Mouse (Mus musculus) heart, embryonic 15.5 days (tissue): Measurements from ENCODE around the gene S1pr1. TPM values are rescaled to one million over a fixed set of nuclear protein-coding genes. Genes with fewer than 3 reads are reported as not detected.

Experiments used
- ATAC-seq: fragments of 200-750 bp; cut with Nextera tagmentation; replicated peaks from 2 replicates; pipeline ENCODE4 v1.8.0; 2017; ENCODE audit warnings: low read depth, moderate TSS enrichment; ENCODE audit not compliant: insufficient number of reproducible peaks, insufficient read depth, low FRiP score
- H3K27ac ChIP-seq: fragments of 300-500 bp; sonication (generic); 2 replicates; pipeline ENCODE4 v1.5.1; 2015; ENCODE audit warnings: mild to moderate bottlenecking, inconsistent platforms
- H3K27me3 ChIP-seq: fragments of 300-500 bp; sonication (generic); 2 replicates; pipeline ENCODE4 v1.6.1; 2015; ENCODE audit warnings: inconsistent platforms
- H3K36me3 ChIP-seq: fragments of 300-500 bp; sonication (generic); 2 replicates; pipeline ENCODE4 v1.6.1; 2015; ENCODE audit warnings: mild to moderate bottlenecking, inconsistent platforms
- H3K4me1 ChIP-seq: fragments of 300-500 bp; sonication (generic); replicated peaks from 2 replicates; pipeline ENCODE4 v1.6.1; 2015; ENCODE audit warnings: inconsistent platforms
- H3K4me2 ChIP-seq: fragments of 300-500 bp; sonication (generic); 2 replicates; pipeline ENCODE4 v1.6.1; 2015; ENCODE audit warnings: inconsistent platforms, mild to moderate bottlenecking, moderate library complexity
- H3K4me3 ChIP-seq: fragments of 300-500 bp; sonication (generic); 2 replicates; pipeline ENCODE4 v1.5.1; 2015; ENCODE audit warnings: mild to moderate bottlenecking, inconsistent platforms
- H3K9ac ChIP-seq: fragments of 300-500 bp; sonication (generic); 2 replicates; pipeline ENCODE4 v1.6.1; 2015; ENCODE audit warnings: mild to moderate bottlenecking, inconsistent platforms
- H3K9me3 ChIP-seq: fragments of 300-500 bp; sonication (generic); replicated peaks from 2 replicates; pipeline ENCODE4 v1.6.1; 2016; ENCODE audit warnings: inconsistent platforms
- WGBS: fragments of 180-500 bp; shearing (Covaris S2); methylation state at CpG from one replicate; pipeline ENCODE4 v1.1.7; 2015; ENCODE audit warnings: mixed read lengths; 5-methylcytosine and 5-hydroxymethylcytosine counted together
- polyA plus RNA-seq: library from polyadenylated mRNA; unstranded; fragments of >200 nt; fragmentation: Nextera tagmentation; extraction: Ambion mirVana; gene quantifications from 2 replicates; pipeline ENCODE4 v1.2.1, GENCODE M21; 2015

Gene S1pr1
- polyA plus RNA-seq, 1 experiment from 2014 or later = 85.4 TPM

DNA sequence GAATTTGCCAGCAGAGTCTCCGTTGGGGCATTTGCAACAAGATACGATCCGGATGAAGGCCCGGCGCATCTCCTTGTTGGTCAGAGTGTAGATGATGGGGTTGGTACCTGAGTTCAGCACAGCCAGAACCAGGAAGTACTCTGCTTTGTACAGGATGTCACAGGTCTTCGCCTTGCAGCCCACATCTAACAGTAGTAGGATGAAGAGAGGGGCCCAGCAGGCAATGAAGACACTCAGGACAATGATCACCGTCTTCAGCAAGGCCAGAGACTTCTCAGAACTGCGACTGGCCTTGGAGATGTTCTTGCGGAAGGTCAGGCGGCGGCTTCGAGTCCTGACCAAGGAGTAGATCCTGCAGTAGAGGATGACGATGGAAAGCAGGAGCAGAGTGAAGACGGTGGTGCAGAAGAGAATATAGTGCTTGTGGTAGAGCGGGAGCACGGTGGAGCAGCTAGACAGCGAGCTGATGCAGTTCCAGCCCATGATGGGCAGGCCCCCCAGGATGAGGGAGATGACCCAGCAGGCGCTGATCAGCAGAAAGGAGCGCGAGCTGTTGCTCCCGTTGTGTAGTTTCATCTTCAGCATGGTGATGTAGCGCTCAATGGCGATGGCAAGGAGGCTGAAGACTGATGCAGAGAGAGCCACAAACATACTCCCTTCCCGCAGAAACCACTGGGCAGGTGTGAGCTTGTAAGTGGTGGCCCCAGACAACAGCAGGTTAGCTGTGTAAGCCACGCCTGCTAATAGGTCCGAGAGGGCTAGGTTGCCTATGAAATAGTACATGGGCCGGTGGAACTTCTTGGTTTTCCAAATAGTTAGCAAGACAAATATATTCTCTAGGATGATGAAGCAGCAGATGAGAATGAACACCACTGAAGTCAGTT is 2.7 kb downstream of the S1pr1 start:
- Histone ChIP-seq H3K9ac (peak overlapping the region; percentile 73), H3K36me3 (peaks cover 14% of the 10 kb centered on the region; the same call in 1 of the 2 replicates), H3K9me3 (no peaks in the 10 kb centered on the region), H3K4me2 (peak overlapping the region; percentile 64), H3K27me3 (no peaks in the 10 kb centered on the region), H3K4me3 (peak overlapping the region; percentile 79), H3K4me1 (peaks cover 50% of the 10 kb centered on the region), H3K27ac (peak overlapping the region; percentile 94)
- no peak for ATAC-seq
- WGBS = 73% methylated on average over 27 of the region's 27 CpGs

DNA sequence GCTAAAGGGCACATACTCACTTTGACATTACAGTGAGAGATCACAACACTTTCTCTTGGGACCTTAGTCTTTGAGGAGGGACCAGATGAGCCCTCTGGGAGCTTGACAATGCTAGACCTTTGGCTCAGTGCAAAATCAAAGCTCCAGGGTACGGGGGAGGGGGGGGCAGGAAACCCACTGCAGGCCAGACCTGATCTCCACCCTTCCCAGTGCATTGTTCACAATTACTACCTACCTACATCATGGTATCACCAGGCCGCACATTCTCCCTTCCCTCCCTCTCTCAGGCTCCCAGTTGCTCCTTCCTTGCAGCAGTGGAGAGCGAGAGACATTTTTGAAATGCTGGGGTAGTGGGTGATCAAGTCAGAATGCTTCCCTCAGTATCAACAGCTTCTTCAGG is 3.5 kb downstream of the S1pr1 start:
- peak overlapping the region; percentile 64 for H3K4me2 ChIP-seq
- peaks cover 17% of the 10 kb centered on the region; the same call in 1 of the 2 replicates for H3K36me3 ChIP-seq
- peak overlapping the region; percentile 94 for H3K27ac ChIP-seq
- ATAC-seq = no peak
- peaks cover 44% of the 10 kb centered on the region for H3K4me1 ChIP-seq
- H3K4me3 ChIP-seq = peak overlapping the region; percentile 79
- WGBS = 59% methylated on average over 3 of the region's 3 CpGs
- no peaks in the 10 kb centered on the region for H3K27me3 ChIP-seq
- H3K9ac ChIP-seq = peak overlapping the region; percentile 73
- H3K9me3 ChIP-seq = no peaks in the 10 kb centered on the region

DNA sequence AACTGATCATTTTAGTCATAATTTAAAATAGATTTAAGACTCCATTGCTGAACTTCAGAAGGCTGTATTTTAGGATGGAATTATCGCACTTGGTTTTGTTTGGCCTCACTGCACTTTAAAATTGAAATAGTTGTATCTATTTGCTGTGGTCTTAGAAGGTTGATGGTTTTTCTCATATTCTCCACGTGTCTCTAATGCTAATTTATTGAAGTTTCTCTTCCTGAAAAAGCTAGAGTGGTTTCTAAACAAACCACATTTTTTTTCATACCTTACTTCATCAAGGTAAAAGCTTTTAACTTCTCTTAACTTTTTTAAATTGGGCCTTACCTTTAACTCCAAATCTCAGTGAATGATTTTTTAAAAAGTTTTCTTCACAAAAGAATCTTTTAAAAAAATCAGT is 4.8 kb downstream of the S1pr1 start:
- Histone ChIP-seq H3K9me3 (no peaks in the 10 kb centered on the region), H3K36me3 (peaks cover 17% of the 10 kb centered on the region; the same call in 1 of the 2 replicates), H3K4me1 (peaks cover 37% of the 10 kb centered on the region), H3K27ac (peak overlapping the region; percentile 64; the same call in 1 of the 2 replicates), H3K4me3 (no peak overlapping the region), H3K4me2 (peak overlapping the region; percentile 11), H3K9ac (no peak overlapping the region), H3K27me3 (no peaks in the 10 kb centered on the region)
- WGBS = 69% methylated on average over 2 of the region's 2 CpGs
- no peak for ATAC-seq

DNA sequence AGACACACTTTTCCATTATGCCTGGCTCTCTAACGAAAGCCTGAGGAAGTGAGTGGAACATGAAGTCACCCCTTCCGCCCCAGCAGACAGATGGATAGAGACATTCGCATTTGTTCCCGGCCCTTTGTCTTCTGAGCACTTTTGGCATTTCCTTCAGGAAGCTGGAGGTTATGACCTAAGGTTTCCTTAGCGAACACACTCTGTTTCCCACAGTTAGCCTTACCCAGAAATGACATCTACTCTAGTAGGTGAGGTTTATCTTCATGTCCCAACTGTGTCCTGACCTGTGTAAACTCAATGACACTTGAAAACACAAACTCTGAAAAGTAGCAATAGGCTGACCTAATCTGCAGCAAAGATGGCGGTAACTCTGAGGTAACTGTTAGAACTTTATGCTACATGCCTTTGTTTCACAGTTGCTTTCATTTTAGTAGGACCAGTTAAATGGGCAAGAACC is 5.7 kb downstream of the S1pr1 start:
- Histone ChIP-seq H3K4me2 (peak overlapping the region; percentile 11), H3K9me3 (no peaks in the 10 kb centered on the region), H3K4me3 (peak overlapping the region; percentile 2), H3K9ac (no peak overlapping the region), H3K36me3 (peaks cover 20% of the 10 kb centered on the region; the same call in 1 of the 2 replicates), H3K27me3 (no peaks in the 10 kb centered on the region), H3K27ac (peak overlapping the region; percentile 64), H3K4me1 (peaks cover 37% of the 10 kb centered on the region)
- WGBS = 53% methylated on average over 6 of the region's 6 CpGs
- peak; percentile 42; the same call in 1 of the 2 replicates for ATAC-seq

DNA sequence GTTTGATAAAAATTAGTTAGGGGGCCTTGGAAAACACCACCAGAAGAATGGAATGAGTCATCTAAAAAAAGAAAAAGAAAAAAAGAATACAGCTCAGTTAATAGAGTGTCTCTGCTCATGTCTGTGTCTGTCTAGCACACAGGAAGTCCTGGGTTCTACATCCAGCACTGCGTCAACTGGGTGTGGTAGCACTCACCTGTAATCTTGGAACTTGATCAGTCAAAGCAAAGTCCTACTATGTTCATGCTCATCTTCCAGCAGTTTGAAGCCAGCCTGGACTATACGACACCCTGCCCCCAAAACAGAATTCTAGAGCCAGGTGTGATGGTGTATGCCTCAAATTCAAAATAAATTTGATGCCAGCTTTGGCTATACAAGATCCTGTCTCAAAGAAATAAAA is 8.1 kb downstream of the S1pr1 start:
- Histone ChIP-seq H3K4me2 (no peak overlapping the region), H3K9ac (no peak overlapping the region), H3K9me3 (no peaks in the 10 kb centered on the region), H3K4me3 (no peak overlapping the region), H3K27me3 (no peaks in the 10 kb centered on the region), H3K27ac (no peak overlapping the region), H3K4me1 (peaks cover 27% of the 10 kb centered on the region), H3K36me3 (peaks cover 18% of the 10 kb centered on the region; the same call in 1 of the 2 replicates)
- no peak for ATAC-seq
- WGBS = 87% methylated on average over 2 of the region's 2 CpGs

DNA sequence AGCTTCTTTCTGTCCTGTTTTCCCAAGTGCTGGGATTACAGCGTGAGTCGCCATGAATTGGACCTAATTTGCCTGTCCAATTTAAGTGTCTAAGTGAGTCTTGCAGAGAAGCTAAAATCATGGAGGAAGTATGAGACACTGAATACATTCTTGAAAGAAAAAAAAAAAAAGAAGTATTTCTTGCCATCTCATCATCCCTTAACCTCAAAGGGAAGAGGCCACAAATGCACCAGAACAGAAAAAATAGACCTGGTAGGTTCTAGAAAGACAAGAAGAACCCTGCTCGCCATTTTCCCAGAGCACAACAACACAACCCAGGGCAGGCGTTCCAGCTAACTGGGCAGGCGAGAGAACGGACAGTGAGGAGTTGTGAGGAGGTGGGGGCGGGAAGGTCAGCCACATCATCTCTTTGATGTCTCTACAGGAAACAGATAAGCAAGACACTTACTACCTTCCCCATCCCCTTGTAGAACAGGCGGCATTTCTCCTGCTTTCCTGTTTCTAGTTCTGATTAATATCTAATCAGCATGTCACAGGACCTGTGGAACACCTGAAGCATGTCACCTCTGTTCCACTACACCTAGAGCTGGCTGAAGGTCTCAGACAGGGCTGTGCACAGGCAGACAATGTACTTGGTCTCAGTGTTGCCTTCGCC is 10.5 kb downstream of the S1pr1 start:
- peaks cover 11% of the 10 kb centered on the region; the same call in 1 of the 2 replicates for H3K36me3 ChIP-seq

DNA sequence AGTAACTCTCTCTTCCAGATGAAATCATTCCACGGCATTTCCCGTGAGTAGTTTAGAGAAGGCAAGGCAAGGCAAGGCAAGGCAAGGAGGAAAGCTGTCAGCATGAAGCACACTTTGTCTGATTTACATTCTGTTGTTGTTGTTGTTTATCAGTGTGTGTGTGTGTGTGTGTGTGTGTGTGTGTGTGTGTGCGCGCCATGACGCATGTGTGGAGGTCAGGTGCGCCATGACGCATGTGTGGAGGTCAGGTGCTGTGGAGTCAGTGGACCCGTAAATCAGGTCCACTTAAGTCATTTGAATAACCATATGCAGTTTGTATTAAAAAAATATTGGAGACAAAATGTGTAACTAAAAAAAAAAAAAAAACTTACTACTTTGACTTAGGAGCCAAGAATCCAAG is 11.2 kb downstream of the S1pr1 start:
- Histone ChIP-seq H3K27ac (no peak overlapping the region), H3K9me3 (no peaks in the 10 kb centered on the region), H3K9ac (no peak overlapping the region), H3K36me3 (peaks cover 11% of the 10 kb centered on the region; the same call in 1 of the 2 replicates), H3K4me2 (no peak overlapping the region), H3K4me3 (no peak overlapping the region), H3K4me1 (peaks cover 5% of the 10 kb centered on the region), H3K27me3 (no peaks in the 10 kb centered on the region)
- 91% methylated on average over 8 of the region's 8 CpGs for whole genome bisulfite sequencing
- ATAC-seq = no peak

More for the DNA sequence above, 10.5 kb downstream of the S1pr1 start:
- Histone ChIP-seq H3K9ac (no peak overlapping the region), H3K4me1 (peaks cover 11% of the 10 kb centered on the region), H3K4me2 (no peak overlapping the region), H3K9me3 (no peaks in the 10 kb centered on the region), H3K27me3 (no peaks in the 10 kb centered on the region), H3K27ac (peak overlapping the region; percentile 34; the same call in 1 of the 2 replicates), H3K4me3 (no peak overlapping the region)
- no peak for ATAC-seq
- WGBS = 66% methylated on average over 9 of the region's 9 CpGs

DNA sequence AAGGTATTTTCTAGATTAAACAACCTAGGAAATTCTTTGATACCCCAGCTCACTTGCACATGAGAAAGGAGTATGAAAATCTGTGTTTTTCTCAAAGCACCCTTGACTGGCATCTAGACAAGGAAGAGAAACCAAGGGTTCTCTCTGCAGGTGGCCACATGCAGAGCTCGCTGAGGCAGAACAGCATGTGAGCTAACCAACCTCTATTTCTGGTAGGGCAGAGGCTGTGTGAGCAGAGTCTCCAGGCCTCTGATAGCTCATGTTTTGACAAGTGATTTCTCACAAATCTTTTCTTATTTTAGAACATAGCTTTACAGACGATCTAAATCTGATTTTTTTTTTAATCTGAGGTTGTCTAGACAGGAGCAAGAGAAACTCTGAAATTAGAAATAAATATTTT is 12.8 kb downstream of the S1pr1 start:
- ATAC-seq = no peak
- Histone ChIP-seq H3K4me1 (0 out of 2 replicates have a peak, but pooled peaks cover 4% of the 10 kb centered on the region), H3K4me2 (no peak overlapping the region), H3K36me3 (peaks cover 11% of the 10 kb centered on the region; the same call in 1 of the 2 replicates), H3K9me3 (no peaks in the 10 kb centered on the region), H3K9ac (no peak overlapping the region), H3K27me3 (no peaks in the 10 kb centered on the region), H3K27ac (no peak overlapping the region), H3K4me3 (no peak overlapping the region)
- WGBS = 41% methylated on average over 2 of the region's 2 CpGs

DNA sequence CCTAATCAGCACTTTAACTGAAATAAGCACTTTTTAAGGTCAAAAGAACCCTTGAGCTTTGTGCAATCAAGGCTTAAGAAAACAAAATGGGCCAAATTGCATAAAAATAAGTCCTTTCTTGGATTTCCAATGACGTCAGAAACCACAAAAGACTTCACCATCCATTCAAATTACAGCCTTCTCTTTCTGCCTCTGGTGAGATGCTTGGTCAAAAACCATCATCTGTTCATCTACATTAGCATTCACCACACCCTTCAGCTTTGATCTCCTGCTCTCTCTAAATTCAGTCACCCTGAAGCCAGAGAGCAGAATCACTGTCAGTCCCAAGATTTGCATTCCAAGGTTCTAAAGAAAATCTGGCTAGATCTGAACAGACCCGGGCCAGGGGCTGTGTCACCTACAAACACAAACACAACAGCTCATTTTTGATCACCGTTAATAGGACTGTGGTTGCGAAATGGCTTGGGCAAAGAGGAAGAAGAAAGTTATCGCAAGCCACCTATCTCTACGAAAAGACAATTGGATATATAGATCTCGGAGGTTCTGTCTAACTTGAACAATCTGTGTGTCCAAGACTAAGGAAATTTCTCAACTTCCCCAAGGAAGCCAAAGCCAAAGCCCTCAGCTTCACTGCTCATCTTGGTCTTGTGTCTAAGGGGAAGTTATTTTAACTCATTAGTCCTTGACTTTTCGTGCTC is 19.5 kb downstream of the S1pr1 start:
- Histone ChIP-seq H3K4me3 (no peak overlapping the region), H3K9ac (no peak overlapping the region), H3K9me3 (no peaks in the 10 kb centered on the region), H3K4me1 (peaks cover 8% of the 10 kb centered on the region; the same call in 1 of the 2 replicates), H3K27ac (no peak overlapping the region), H3K36me3 (no peaks in the 10 kb centered on the region), H3K27me3 (no peaks in the 10 kb centered on the region), H3K4me2 (no peak overlapping the region)
- WGBS = 75% methylated on average over 8 of the region's 8 CpGs
- no peak for ATAC-seq

DNA sequence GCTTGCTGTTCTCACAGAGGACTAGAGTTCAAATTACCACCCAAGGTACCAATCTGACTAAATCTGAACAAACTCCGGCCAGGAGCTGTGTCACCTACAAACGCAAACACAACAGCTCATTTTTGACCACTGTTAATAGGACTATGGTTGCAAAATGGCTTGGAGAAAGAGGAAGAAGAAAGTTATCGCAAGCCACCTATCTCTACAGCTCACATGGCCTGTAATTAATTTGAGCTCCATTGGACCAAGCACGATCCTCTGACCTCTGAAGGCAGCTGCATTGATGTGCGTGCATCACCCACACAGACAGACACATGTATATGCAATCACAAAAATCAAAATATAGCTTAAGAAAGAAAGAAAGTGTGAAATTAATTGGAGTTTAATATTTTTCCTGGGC is 20.7 kb downstream of the S1pr1 start:
- H3K9ac ChIP-seq = no peak overlapping the region
- no peak for ATAC-seq
- WGBS = 87% methylated on average over 5 of the region's 5 CpGs

DNA sequence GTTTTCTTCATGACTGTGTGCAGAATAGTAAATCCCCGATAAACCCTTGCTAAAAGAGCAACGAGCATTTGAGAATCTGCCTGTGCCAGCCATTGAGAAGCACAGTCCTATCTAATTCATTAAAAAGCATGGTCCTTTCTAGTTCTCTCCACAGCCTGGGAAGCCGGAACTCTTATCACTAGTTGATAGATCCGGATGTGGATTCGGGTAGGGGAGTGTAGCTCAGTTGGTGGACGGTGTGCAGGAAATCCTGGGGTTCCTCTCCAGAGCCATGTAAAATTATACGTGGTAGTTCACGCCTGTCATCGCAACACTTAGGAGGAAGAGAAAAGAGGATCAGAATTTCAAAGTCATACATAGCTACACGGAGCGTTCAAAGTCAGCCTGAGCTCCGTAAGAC is 21.5 kb downstream of the S1pr1 start:
- H3K4me1 ChIP-seq = peaks cover 7% of the 10 kb centered on the region; the same call in 1 of the 2 replicates
- no peak for ATAC-seq
- no peak overlapping the region for H3K4me3 ChIP-seq
- no peak overlapping the region for H3K4me2 ChIP-seq
- H3K9ac ChIP-seq = no peak overlapping the region
- H3K27ac ChIP-seq = peak overlapping the region; percentile 43
- H3K36me3 ChIP-seq = no peaks in the 10 kb centered on the region
- H3K9me3 ChIP-seq = no peaks in the 10 kb centered on the region
- WGBS = 46% methylated on average over 12 of the region's 12 CpGs
- no peaks in the 10 kb centered on the region for H3K27me3 ChIP-seq

More for the DNA sequence above, 20.7 kb downstream of the S1pr1 start:
- no peak overlapping the region for H3K4me2 ChIP-seq
- H3K27ac ChIP-seq = no peak overlapping the region
- H3K9me3 ChIP-seq = no peaks in the 10 kb centered on the region
- H3K4me3 ChIP-seq = no peak overlapping the region
- peaks cover 8% of the 10 kb centered on the region; the same call in 1 of the 2 replicates for H3K4me1 ChIP-seq
- H3K36me3 ChIP-seq = no peaks in the 10 kb centered on the region
- no peaks in the 10 kb centered on the region for H3K27me3 ChIP-seq
